ENCODE assay signal across 24 mouse cellular contexts in the genomic region with DNA sequence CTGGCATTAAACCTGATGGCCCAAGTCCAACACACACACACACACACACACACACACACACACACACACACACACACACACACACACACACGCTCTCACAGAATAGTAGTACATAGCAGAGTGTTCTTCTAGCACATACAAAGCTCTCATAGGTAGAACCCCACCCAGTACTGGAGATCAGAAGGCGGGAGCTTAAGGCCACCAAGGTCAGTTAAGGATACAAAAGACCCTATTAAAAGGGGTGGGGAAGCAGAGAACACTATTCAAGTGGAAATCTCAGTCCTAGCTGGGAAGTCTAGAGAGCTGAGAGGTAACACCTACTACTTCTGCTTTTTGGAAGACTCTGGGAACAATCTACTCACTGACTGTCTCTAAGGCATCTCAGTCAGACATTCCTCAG. TPM values are rescaled to one million over a fixed set of nuclear protein-coding genes. Genes with fewer than 3 reads are reported as not detected.
"Had no signal": no experiment of that assay in that cellular context is flagged by ENCODE, and none has a peak within 500 bp of the region (broad histone marks: within the 10 kb centered on the region; RNA-seq: fewer than 3 reads in every experiment).

No protein-coding gene starts in this region.

- H3K9ac ChIP-seq: kidney, embryonic 15.5 days; limb, embryonic 13.5 days; liver, embryonic 12.5 days; liver, embryonic 15.5 days; lung, embryonic 15.5 days; midbrain, embryonic 13.5 days; neural tube, embryonic 12.5 days; neural tube, embryonic 15.5 days had no signal

- H3K4me2 ChIP-seq: kidney, embryonic 15.5 days; liver, embryonic 12.5 days; liver, embryonic 15.5 days; lung, embryonic 15.5 days; midbrain, embryonic 13.5 days; neural tube, embryonic 12.5 days; neural tube, embryonic 15.5 days had no signal

- DNase-seq: kidney, postnatal 10 days; kidney, postnatal 36 days; liver; lung, adult 18-20 months; lung, postnatal 10 days; lung, postnatal 36 days; retina, postnatal 1 day; right cerebral cortex, postnatal 25 days; spleen, adult 18-20 months; thymus, adult 18-20 months; thymus, postnatal 14 days; thymus, postnatal 4 days had no signal

- H3K27ac ChIP-seq: kidney, embryonic 15.5 days; limb, embryonic 10.5 days; limb, embryonic 13.5 days; liver, embryonic 12.5 days; liver, embryonic 15.5 days; lung, embryonic 15.5 days; midbrain, embryonic 10.5 days; midbrain, embryonic 13.5 days; neural tube, embryonic 12.5 days; neural tube, embryonic 15.5 days had no signal

- H3K9me3 ChIP-seq: kidney, embryonic 15.5 days; limb, embryonic 10.5 days; limb, embryonic 13.5 days; liver, embryonic 12.5 days; liver, embryonic 15.5 days; lung, embryonic 15.5 days; megakaryocyte, embryonic 14.5 days; midbrain, embryonic 10.5 days; midbrain, embryonic 13.5 days; neural tube, embryonic 12.5 days; neural tube, embryonic 15.5 days had no signal

- H3K36me3 ChIP-seq: liver, embryonic 15.5 days; lung, embryonic 15.5 days; midbrain, embryonic 13.5 days; neural tube, embryonic 12.5 days; neural tube, embryonic 15.5 days had no signal

- ATAC-seq: liver, embryonic 12.5 days; midbrain, embryonic 13.5 days had no signal

- H3K4me3 ChIP-seq: kidney, embryonic 15.5 days; limb, embryonic 13.5 days; liver, embryonic 12.5 days; liver, embryonic 15.5 days; lung, embryonic 15.5 days; megakaryocyte, embryonic 14.5 days; midbrain, embryonic 10.5 days; midbrain, embryonic 13.5 days; neural tube, embryonic 12.5 days; neural tube, embryonic 15.5 days had no signal

- H3K27me3 ChIP-seq: kidney, embryonic 15.5 days; limb, embryonic 13.5 days; liver, embryonic 12.5 days; liver, embryonic 15.5 days; lung, embryonic 15.5 days; megakaryocyte, embryonic 14.5 days; midbrain, embryonic 13.5 days; neural tube, embryonic 12.5 days; neural tube, embryonic 15.5 days had no signal

RNA-seq across cellular contexts. Expression of a gene that starts 33.7 kb away (rescaled TPM):
- polyA plus RNA-seq: liver, embryonic 12.5 days; liver, embryonic 15.5 days; midbrain, embryonic 13.5 days; midbrain, postnatal 0 days; neural tube, embryonic 12.5 days had no signal
